Mouse (Mus musculus): ENCODE measurements around the gene Tcf25. TPM values are rescaled to one million over a fixed set of nuclear protein-coding genes. Genes with fewer than 3 reads are reported as not detected.

Gene Tcf25
- polyA plus RNA-seq, 1 experiment from 2014 or later: 212 TPM

GRCm38 (mm10) chr8:123352786-123353185 is 20.8 kb upstream of the Tcf25 start:
- no peaks in the 10 kb centered on the region for H3K27me3 ChIP-seq
- H3K4me3 ChIP-seq: no peak overlapping the region
- peaks cover 24% of the 10 kb centered on the region for H3K4me1 ChIP-seq
- peaks cover 30% of the 10 kb centered on the region for H3K36me3 ChIP-seq
- no peak overlapping the region for H3K4me2 ChIP-seq (replicated peaks)
- H3K27ac ChIP-seq: 0 out of 2 replicates have a peak overlapping the region, but pooled peaks have one; percentile 7
- H3K9me3 ChIP-seq (replicated peaks): no peaks in the 10 kb centered on the region
- WGBS: 55% methylated on average over 13 of the region's 13 CpGs
- peak overlapping the region; percentile 41 for H3K9ac ChIP-seq
- ATAC-seq (ENCODE audit: low FRiP score): no peak

GRCm38 (mm10) chr8:123353216-123353615 is 20.3 kb upstream of the Tcf25 start:
- no peak for ATAC-seq (ENCODE audit: low FRiP score)
- Histone ChIP-seq H3K4me1 (peaks cover 20% of the 10 kb centered on the region), H3K36me3 (peaks cover 32% of the 10 kb centered on the region), H3K27me3 (no peaks in the 10 kb centered on the region), H3K9ac (no peak overlapping the region), H3K4me3 (no peak overlapping the region), H3K9me3 (replicated peaks) (no peaks in the 10 kb centered on the region), H3K4me2 (replicated peaks) (no peak overlapping the region), H3K27ac (no peak overlapping the region)
- WGBS: 46% methylated on average over 11 of the region's 11 CpGs

- H3K9ac ChIP-seq: no peak overlapping the region
- no peaks in the 10 kb centered on the region for H3K27me3 ChIP-seq
- H3K4me3 ChIP-seq: no peak overlapping the region
- no peaks in the 10 kb centered on the region for H3K4me1 ChIP-seq
- peaks cover 61% of the 10 kb centered on the region for H3K36me3 ChIP-seq
- H3K27ac ChIP-seq: peak overlapping the region; percentile 40
- 43% methylated on average over 12 of the region's 12 CpGs for WGBS
- no peaks in the 10 kb centered on the region for H3K9me3 ChIP-seq (replicated peaks)
- H3K4me2 ChIP-seq (replicated peaks): no peak overlapping the region
- ATAC-seq (ENCODE audit: low FRiP score): peak; percentile 67
Measured at GRCm38 (mm10) chr8:123361082-123361739, 12.3 kb upstream of the Tcf25 start.

- no peaks in the 10 kb centered on the region for H3K9me3 ChIP-seq (replicated peaks)
- H3K9ac ChIP-seq: peak overlapping the region; percentile 81
- H3K4me1 ChIP-seq: peaks cover 19% of the 10 kb centered on the region
- H3K36me3 ChIP-seq: peaks cover 11% of the 10 kb centered on the region; the same call in 1 of the 2 replicates
- ATAC-seq (ENCODE audit: low FRiP score): peak; percentile 80
- H3K27ac ChIP-seq: peak overlapping the region; percentile 94
- under 1% methylated on average over 20 of the region's 20 CpGs for WGBS
- peak overlapping the region; percentile 78 for H3K4me2 ChIP-seq (replicated peaks)
- H3K27me3 ChIP-seq: no peaks in the 10 kb centered on the region; the same call in 1 of the 2 replicates
- H3K4me3 ChIP-seq: peak overlapping the region; percentile 83
Measured at GRCm38 (mm10) chr8:123374239-123374578, 656 bp downstream of the Tcf25 start.

DNA sequence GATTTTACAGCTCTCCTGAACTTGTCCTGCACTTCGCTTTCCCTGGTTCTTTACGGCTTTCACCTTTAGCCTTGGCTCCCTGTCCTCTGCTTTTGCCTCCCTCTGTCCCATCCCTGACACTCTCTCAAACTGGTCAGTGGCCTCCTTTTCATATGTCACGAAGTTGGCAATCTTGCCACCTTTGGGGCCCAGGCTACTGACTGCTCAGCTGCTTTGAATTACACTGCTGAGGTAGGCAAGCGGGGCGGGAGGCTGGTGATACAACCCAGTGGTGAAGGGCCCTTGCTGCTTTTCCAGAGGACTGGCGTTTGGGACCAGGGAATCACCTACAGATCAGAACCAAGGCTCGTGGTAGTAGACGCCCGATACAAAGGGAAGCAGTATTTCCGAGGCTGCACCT is 2.1 kb downstream of the Tcf25 start:
- Histone ChIP-seq H3K4me2 (replicated peaks) (no peak overlapping the region), H3K4me3 (no peak overlapping the region), H3K27me3 (no peaks in the 10 kb centered on the region; the same call in 1 of the 2 replicates), H3K9me3 (replicated peaks) (no peaks in the 10 kb centered on the region), H3K27ac (no peak overlapping the region; the same call in 1 of the 2 replicates), H3K9ac (peak overlapping the region; percentile 35; the same call in 1 of the 2 replicates), H3K36me3 (peaks cover 6% of the 10 kb centered on the region), H3K4me1 (peaks cover 19% of the 10 kb centered on the region)
- WGBS: 84% methylated on average over 10 of the region's 10 CpGs
- no peak for ATAC-seq (ENCODE audit: low FRiP score)

DNA sequence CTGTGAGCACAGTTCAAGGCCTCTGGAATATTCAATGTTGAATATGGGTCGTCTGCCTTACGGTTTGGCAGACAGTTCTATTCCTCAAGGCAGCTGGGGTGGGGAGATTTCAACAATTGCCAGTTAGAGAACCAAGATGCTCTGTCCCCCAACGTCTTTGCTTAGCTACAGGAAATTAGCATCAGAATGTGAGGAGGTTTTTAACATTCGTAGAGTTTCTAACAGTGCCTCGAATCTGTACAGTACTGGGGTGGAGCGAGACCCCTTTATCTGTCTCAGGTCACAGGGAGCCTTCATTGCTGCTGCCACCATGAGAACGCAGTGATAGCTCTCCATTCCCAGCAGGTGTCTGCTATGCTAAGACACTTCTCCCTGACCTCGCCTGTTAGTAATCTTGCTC is 2.6 kb downstream of the Tcf25 start:
- no peak overlapping the region for H3K4me3 ChIP-seq
- no peak overlapping the region for H3K4me2 ChIP-seq (replicated peaks)
- 60% methylated on average over 8 of the region's 8 CpGs for WGBS
- no peak for ATAC-seq (ENCODE audit: low FRiP score)
- no peak overlapping the region; the same call in 1 of the 2 replicates for H3K27ac ChIP-seq
- peaks cover 19% of the 10 kb centered on the region for H3K4me1 ChIP-seq
- no peak overlapping the region; the same call in 1 of the 2 replicates for H3K9ac ChIP-seq
- no peaks in the 10 kb centered on the region for H3K9me3 ChIP-seq (replicated peaks)
- H3K36me3 ChIP-seq: peaks cover 10% of the 10 kb centered on the region
- no peaks in the 10 kb centered on the region; the same call in 1 of the 2 replicates for H3K27me3 ChIP-seq

DNA sequence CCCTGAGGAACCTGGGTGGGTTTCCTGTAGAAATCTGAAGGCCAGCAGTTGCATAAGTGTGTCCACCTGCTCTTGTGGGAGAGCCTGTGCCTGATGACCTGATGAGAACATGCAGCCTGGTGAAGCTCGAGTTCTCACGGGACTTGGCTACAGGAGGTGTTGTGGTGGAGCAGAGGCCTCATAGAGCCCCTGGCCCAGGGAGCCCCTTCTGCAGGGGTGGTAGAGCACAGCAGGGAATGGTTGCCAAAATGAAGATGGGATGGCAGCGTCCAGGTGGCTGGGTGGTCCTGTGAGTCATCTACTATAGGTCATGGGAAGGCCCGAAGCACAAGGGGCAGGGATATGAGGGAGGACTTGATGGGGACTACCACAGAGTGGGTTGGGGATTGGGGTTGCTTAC is 8.2 kb downstream of the Tcf25 start:
- no peak overlapping the region for H3K4me3 ChIP-seq
- ATAC-seq (ENCODE audit: low FRiP score): no peak
- H3K4me1 ChIP-seq: no peaks in the 10 kb centered on the region
- H3K9me3 ChIP-seq (replicated peaks): no peaks in the 10 kb centered on the region
- no peaks in the 10 kb centered on the region for H3K27me3 ChIP-seq
- no peak overlapping the region for H3K4me2 ChIP-seq (replicated peaks)
- H3K27ac ChIP-seq: no peak overlapping the region
- H3K9ac ChIP-seq: no peak overlapping the region
- 93% methylated on average over 4 of the region's 4 CpGs for WGBS
- peaks cover 66% of the 10 kb centered on the region for H3K36me3 ChIP-seq

- Histone ChIP-seq H3K4me3 (no peak overlapping the region), H3K9me3 (replicated peaks) (no peaks in the 10 kb centered on the region), H3K4me1 (no peaks in the 10 kb centered on the region), H3K9ac (no peak overlapping the region), H3K27me3 (no peaks in the 10 kb centered on the region), H3K4me2 (replicated peaks) (no peak overlapping the region), H3K27ac (no peak overlapping the region), H3K36me3 (peaks cover 69% of the 10 kb centered on the region)
- no peak for ATAC-seq (ENCODE audit: low FRiP score)
- WGBS: 93% methylated on average over 8 of the region's 8 CpGs
Measured at GRCm38 (mm10) chr8:123382516-123382915, 9.0 kb downstream of the Tcf25 start.

GRCm38 (mm10) chr8:123384883-123385540 is 11.5 kb downstream of the Tcf25 start:
- peaks cover 94% of the 10 kb centered on the region for H3K36me3 ChIP-seq
- no peak overlapping the region for H3K27ac ChIP-seq
- H3K4me3 ChIP-seq: no peak overlapping the region
- no peaks in the 10 kb centered on the region for H3K27me3 ChIP-seq
- no peak overlapping the region for H3K9ac ChIP-seq
- no peaks in the 10 kb centered on the region for H3K4me1 ChIP-seq
- H3K9me3 ChIP-seq (replicated peaks): no peaks in the 10 kb centered on the region
- 71% methylated on average over 9 of the region's 9 CpGs for WGBS
- no peak for ATAC-seq (ENCODE audit: low FRiP score)
- no peak overlapping the region for H3K4me2 ChIP-seq (replicated peaks)

DNA sequence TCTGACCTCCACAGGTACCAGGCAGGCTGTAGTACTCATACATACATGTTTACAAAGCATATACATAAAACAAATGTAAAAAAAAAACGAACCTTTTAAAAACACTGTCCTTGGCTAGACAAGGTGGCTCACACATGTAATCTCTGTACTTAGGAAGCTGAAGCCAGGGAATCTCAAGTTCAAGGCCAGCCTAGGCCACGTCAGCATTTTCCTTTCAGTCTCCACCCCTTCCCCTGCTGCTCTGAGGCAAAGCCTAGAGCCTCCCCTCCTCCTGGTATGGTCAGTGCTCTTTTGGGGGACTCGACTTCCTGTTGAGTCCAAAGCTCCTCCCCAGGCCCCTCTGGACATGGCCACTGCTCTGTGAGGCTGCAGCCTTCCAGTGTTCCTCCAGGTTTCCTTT is 13.5 kb downstream of the Tcf25 start:
- peaks cover 100% of the 10 kb centered on the region for H3K36me3 ChIP-seq

GRCm38 (mm10) chr8:123387801-123388200 is 14.2 kb downstream of the Tcf25 start:
- no peak overlapping the region for H3K27ac ChIP-seq
- no peaks in the 10 kb centered on the region for H3K27me3 ChIP-seq
- H3K9ac ChIP-seq: no peak overlapping the region
- peaks cover 100% of the 10 kb centered on the region for H3K36me3 ChIP-seq
- 95% methylated on average over 8 of the region's 8 CpGs for WGBS
- ATAC-seq (ENCODE audit: low FRiP score): no peak
- no peak overlapping the region for H3K4me3 ChIP-seq
- no peak overlapping the region for H3K4me2 ChIP-seq (replicated peaks)
- H3K4me1 ChIP-seq: no peaks in the 10 kb centered on the region
- no peaks in the 10 kb centered on the region for H3K9me3 ChIP-seq (replicated peaks)

More for the DNA sequence above, 13.5 kb downstream of the Tcf25 start:
- no peaks in the 10 kb centered on the region for H3K4me1 ChIP-seq
- no peak overlapping the region for H3K4me2 ChIP-seq (replicated peaks)
- no peak overlapping the region for H3K27ac ChIP-seq
- H3K9ac ChIP-seq: no peak overlapping the region
- 79% methylated on average over 3 of the region's 3 CpGs for WGBS
- H3K4me3 ChIP-seq: no peak overlapping the region
- no peak for ATAC-seq (ENCODE audit: low FRiP score)
- no peaks in the 10 kb centered on the region for H3K9me3 ChIP-seq (replicated peaks)
- no peaks in the 10 kb centered on the region for H3K27me3 ChIP-seq

DNA sequence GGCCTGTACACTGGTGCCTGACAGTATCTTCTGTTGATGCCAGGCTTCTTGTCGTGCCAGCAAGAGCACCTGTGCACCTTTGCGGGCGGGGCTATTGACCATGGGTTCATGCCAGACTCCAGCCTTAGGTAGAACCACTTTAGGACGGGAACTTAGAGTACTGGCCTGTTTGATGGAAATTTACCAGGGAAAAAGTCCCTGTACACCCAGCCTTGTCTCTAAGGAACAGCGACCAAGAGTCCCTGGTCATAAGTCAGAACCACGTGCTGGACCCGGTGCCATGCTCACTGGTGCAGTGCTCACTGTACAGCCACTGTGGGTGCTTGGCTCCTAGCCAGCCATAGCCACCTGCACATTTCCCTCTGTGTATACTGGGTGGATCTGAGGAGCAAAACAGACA is 15.5 kb downstream of the Tcf25 start:
- no peak overlapping the region for H3K4me2 ChIP-seq (replicated peaks)
- H3K36me3 ChIP-seq: peaks cover 100% of the 10 kb centered on the region
- 96% methylated on average over 7 of the region's 7 CpGs for WGBS
- no peak for ATAC-seq (ENCODE audit: low FRiP score)
- no peaks in the 10 kb centered on the region for H3K27me3 ChIP-seq
- no peak overlapping the region for H3K9ac ChIP-seq
- H3K4me3 ChIP-seq: no peak overlapping the region
- no peaks in the 10 kb centered on the region for H3K9me3 ChIP-seq (replicated peaks)
- H3K4me1 ChIP-seq: no peaks in the 10 kb centered on the region
- no peak overlapping the region for H3K27ac ChIP-seq

GRCm38 (mm10) chr8:123398308-123398707 is 24.8 kb downstream of the Tcf25 start:
- 96% methylated on average over 13 of the region's 13 CpGs for WGBS

More at GRCm38 (mm10) chr8:123398308-123398707, 24.8 kb downstream of the Tcf25 start:
- Histone ChIP-seq H3K36me3 (peaks cover 100% of the 10 kb centered on the region), H3K4me2 (replicated peaks) (no peak overlapping the region), H3K27me3 (no peaks in the 10 kb centered on the region), H3K9ac (no peak overlapping the region), H3K4me3 (no peak overlapping the region), H3K4me1 (no peaks in the 10 kb centered on the region), H3K27ac (no peak overlapping the region), H3K9me3 (replicated peaks) (no peaks in the 10 kb centered on the region)
- no peak for ATAC-seq (ENCODE audit: low FRiP score)
